Mouse (Mus musculus) CH12.LX (cell line): ENCODE data around the gene Gm20521.

Experiments used
- CTCF ChIP-seq, 2 experiments: IDR thresholded peaks in 1 of 2; conservative IDR thresholded peaks in 1 of 2; 2 replicates each; pipeline ENCODE4 v1.5.1; 2011 to 2012; ENCODE audit warnings: low read depth in 2 of 2, low read length in 2 of 2, improper control_type of control experiment in 1 of 2, inconsistent platforms in 1 of 2, mild to moderate bottlenecking in 1 of 2, moderate library complexity in 1 of 2
- ELF1 ChIP-seq: IDR thresholded peaks from 2 replicates; pipeline ENCODE4 v1.6.1; 2014; ENCODE audit warnings: low read depth, mild to moderate bottlenecking, inconsistent platforms, low read length, improper control_type of control experiment
- JUND ChIP-seq: conservative IDR thresholded peaks from 2 replicates; pipeline ENCODE4 v1.6.1; 2011; ENCODE audit warnings: low read depth, low read length, improper control_type of control experiment
- MXI1 ChIP-seq: IDR thresholded peaks from 2 replicates; pipeline ENCODE4 v1.6.1; 2011; ENCODE audit warnings: mild to moderate bottlenecking, low read depth, low read length, improper control_type of control experiment
- POLR2A ChIP-seq: IDR thresholded peaks from 2 replicates; pipeline ENCODE4 v1.6.1; 2011; ENCODE audit warnings: low read depth, mild to moderate bottlenecking, improper control_type of control experiment, low read length
- RCOR1 ChIP-seq: conservative IDR thresholded peaks from 2 replicates; pipeline ENCODE4 v1.6.1; 2012; ENCODE audit warnings: low read depth, mild to moderate bottlenecking, inconsistent platforms, low read length, improper control_type of control experiment
- TCF12 ChIP-seq: IDR thresholded peaks from 2 replicates; pipeline ENCODE4 v1.6.1; 2014; ENCODE audit warnings: low read depth, mild to moderate bottlenecking, inconsistent platforms, low read length, improper control_type of control experiment
- USF1 ChIP-seq: IDR thresholded peaks from 2 replicates; pipeline ENCODE4 v1.6.1; 2014; ENCODE audit warnings: low read depth, mild to moderate bottlenecking, inconsistent platforms, low read length, improper control_type of control experiment

DNA sequence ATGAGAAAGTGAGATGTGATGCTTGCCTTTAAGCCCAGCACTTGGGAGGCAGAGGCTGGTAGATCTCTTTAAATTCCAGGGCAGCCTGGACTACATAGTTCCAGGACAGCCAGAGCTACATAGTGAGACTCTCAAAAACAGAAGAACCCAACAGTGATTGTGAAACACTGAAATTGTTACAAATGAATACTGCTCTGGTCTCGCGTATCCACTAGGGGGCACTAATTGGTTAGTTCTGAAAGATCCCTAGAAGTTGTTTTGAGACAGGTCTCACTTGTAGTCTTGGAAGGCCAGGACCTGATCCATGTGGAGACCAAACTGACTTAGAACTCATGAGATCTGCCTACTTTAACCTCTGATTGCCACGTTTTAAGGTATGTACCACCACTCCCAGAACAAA, 17.1 kb downstream of the Gm20521 start:
- TF ChIP-seq JUND (no peak), USF1 (no peak), CTCF (conservative IDR thresholded peaks at IDR 0.05 in 1 of 2, IDR thresholded peaks at IDR 0.05 in 1 of 2; ENCODE audit: low read depth in 2 of 2, low read length in 2 of 2) (peak in 1 of 2 experiments; percentile 81; a peak in 2 of 4 replicates), POLR2A (no peak), ELF1 (no peak), MXI1 (no peak), RCOR1 (no peak), TCF12 (no peak)
